Mouse (Mus musculus): ENCODE measurements around the gene Rimbp2. TPM values are rescaled to one million over a fixed set of nuclear protein-coding genes. Genes with fewer than 3 reads are reported as not detected.

The Rimbp2 gene
- total RNA-seq, 1 experiment, result 1.2 TPM

DNA sequence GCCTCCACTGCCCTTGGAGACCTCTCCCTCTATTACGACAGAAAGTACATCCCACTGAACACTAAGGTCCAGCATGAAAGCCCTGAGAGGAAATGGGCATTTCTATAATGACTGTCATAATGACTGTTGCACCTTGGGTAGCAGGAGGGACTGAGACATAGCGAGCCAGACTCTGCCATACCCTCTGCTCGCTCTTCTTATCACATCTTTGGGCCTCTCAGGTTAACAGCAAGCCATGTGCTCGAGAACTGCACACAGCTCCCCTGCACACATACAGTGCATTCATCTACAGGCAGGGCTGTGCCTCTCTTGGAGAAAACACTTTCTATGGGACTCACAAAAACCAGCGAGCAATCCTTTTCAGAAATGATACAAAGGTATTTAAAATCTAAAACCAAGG, 87.0 kb downstream of the Rimbp2 start:
- in situ Hi-C loops (cut with MboI; ENCODE audit: low sequenced_read_pairs in 2 of 2, unreplicated experiment in 2 of 2), result no loop called here
- H3K36me3 ChIP-seq (ENCODE audit: control insufficient read depth, insufficient read depth, low read length, poor library complexity, severe bottlenecking), result no peaks in the 10 kb centered on the region
- DNase-seq (ENCODE audit: low read depth, low spot score), result no peak
- H3K9ac ChIP-seq (ENCODE audit: insufficient read depth, low read depth, low read length, poor library complexity, severe bottlenecking), result no peak overlapping the region
- no peaks in the 10 kb centered on the region for H3K9me3 ChIP-seq (ENCODE audit: control insufficient read depth, insufficient read depth, low read depth, low read length)
- no peak for TF ChIP-seq HCFC1 (IDR thresholded peaks at IDR 0.05; ENCODE audit: borderline replicate concordance, insufficient read depth, low read length)
- TF ChIP-seq CHD2 (IDR thresholded peaks at IDR 0.05; ENCODE audit: low read depth, low read length), result no peak
- no peak for TF ChIP-seq ZNF384 (IDR thresholded peaks at IDR 0.05; ENCODE audit: low read depth, low read length)
- no peak for TF ChIP-seq MAFK (IDR thresholded peaks at IDR 0.05; ENCODE audit: insufficient read depth, low read depth, low read length)
- no peak for TF ChIP-seq ZC3H11A (IDR thresholded peaks at IDR 0.05; ENCODE audit: borderline replicate concordance, low read depth, low read length)
- no peaks in the 10 kb centered on the region for H3K4me1 ChIP-seq (ENCODE audit: control insufficient read depth in 2 of 2, insufficient read depth in 2 of 2, low read length in 2 of 2, poor library complexity in 1 of 2)
- H3K27ac ChIP-seq (ENCODE audit: insufficient read depth, low read depth, low read length, poor library complexity, severe bottlenecking), result no peak overlapping the region
- no peak overlapping the region for H3K4me3 ChIP-seq (ENCODE audit: insufficient read depth in 1 of 2, low read depth in 1 of 2, low read length in 2 of 2, poor library complexity in 1 of 2, severe bottlenecking in 1 of 2)

GRCm38 (mm10) chr5:128863497-128863896, 89.8 kb downstream of the Rimbp2 start:
- Histone ChIP-seq H3K9me3 (ENCODE audit: control insufficient read depth, insufficient read depth, low read depth, low read length) (no peaks in the 10 kb centered on the region), H3K9ac (ENCODE audit: insufficient read depth, low read depth, low read length, poor library complexity, severe bottlenecking) (no peak overlapping the region), H3K27ac (ENCODE audit: insufficient read depth, low read depth, low read length, poor library complexity, severe bottlenecking) (no peak overlapping the region), H3K36me3 (ENCODE audit: control insufficient read depth, insufficient read depth, low read length, poor library complexity, severe bottlenecking) (no peaks in the 10 kb centered on the region), H3K4me3 (ENCODE audit: insufficient read depth in 1 of 2, low read depth in 1 of 2, low read length in 2 of 2, poor library complexity in 1 of 2, severe bottlenecking in 1 of 2) (no peak overlapping the region), H3K4me1 (ENCODE audit: control insufficient read depth in 2 of 2, insufficient read depth in 2 of 2, low read length in 2 of 2, poor library complexity in 1 of 2) (no peaks in the 10 kb centered on the region)
- in situ Hi-C loops (cut with MboI; ENCODE audit: low sequenced_read_pairs in 2 of 2, unreplicated experiment in 2 of 2), result no loop called here
- DNase-seq (ENCODE audit: low read depth, low spot score), result no peak
- no peak for TF ChIP-seq ZC3H11A (IDR thresholded peaks at IDR 0.05; ENCODE audit: borderline replicate concordance, low read depth, low read length)
- TF ChIP-seq HCFC1 (IDR thresholded peaks at IDR 0.05; ENCODE audit: borderline replicate concordance, insufficient read depth, low read length), result no peak
- TF ChIP-seq CHD2 (IDR thresholded peaks at IDR 0.05; ENCODE audit: low read depth, low read length), result no peak
- no peak for TF ChIP-seq MAFK (IDR thresholded peaks at IDR 0.05; ENCODE audit: insufficient read depth, low read depth, low read length)
- TF ChIP-seq ZNF384 (IDR thresholded peaks at IDR 0.05; ENCODE audit: low read depth, low read length), result no peak

DNA sequence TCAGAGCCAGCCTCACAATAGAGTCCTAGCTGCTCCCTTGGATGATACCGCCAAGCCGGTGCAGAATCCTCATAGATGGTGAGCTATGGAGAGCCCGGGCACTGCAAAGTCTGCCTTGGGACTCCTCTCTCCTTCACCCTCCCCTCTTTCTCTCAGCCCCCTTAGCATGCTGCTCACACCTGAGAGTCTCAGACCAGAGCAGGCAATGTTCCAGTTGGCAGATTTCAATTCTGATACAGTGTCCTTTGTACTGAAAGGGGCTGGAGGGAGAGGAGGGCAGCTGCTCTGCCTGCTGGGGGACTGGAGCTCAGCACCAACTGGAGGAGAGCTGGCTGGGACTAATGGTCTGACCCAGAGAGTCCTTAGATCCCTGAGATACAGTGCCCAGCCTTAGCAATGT, 92.4 kb downstream of the Rimbp2 start:
- Histone ChIP-seq H3K9me3 (ENCODE audit: control insufficient read depth, insufficient read depth, low read depth, low read length) (no peaks in the 10 kb centered on the region), H3K9ac (ENCODE audit: insufficient read depth, low read depth, low read length, poor library complexity, severe bottlenecking) (no peak overlapping the region), H3K4me3 (ENCODE audit: insufficient read depth in 1 of 2, low read depth in 1 of 2, low read length in 2 of 2, poor library complexity in 1 of 2, severe bottlenecking in 1 of 2) (no peak overlapping the region), H3K27ac (ENCODE audit: insufficient read depth, low read depth, low read length, poor library complexity, severe bottlenecking) (no peak overlapping the region), H3K4me1 (ENCODE audit: control insufficient read depth in 2 of 2, insufficient read depth in 2 of 2, low read length in 2 of 2, poor library complexity in 1 of 2) (no peaks in the 10 kb centered on the region), H3K36me3 (ENCODE audit: control insufficient read depth, insufficient read depth, low read length, poor library complexity, severe bottlenecking) (no peaks in the 10 kb centered on the region)
- DNase-seq (ENCODE audit: low read depth, low spot score), result no peak
- in situ Hi-C loops (cut with MboI; ENCODE audit: low sequenced_read_pairs in 2 of 2, unreplicated experiment in 2 of 2), result no loop called here
- TF ChIP-seq CHD2 (IDR thresholded peaks at IDR 0.05; ENCODE audit: low read depth, low read length) (no peak), MAFK (IDR thresholded peaks at IDR 0.05; ENCODE audit: insufficient read depth, low read depth, low read length) (no peak), ZC3H11A (IDR thresholded peaks at IDR 0.05; ENCODE audit: borderline replicate concordance, low read depth, low read length) (no peak), HCFC1 (IDR thresholded peaks at IDR 0.05; ENCODE audit: borderline replicate concordance, insufficient read depth, low read length) (no peak), ZNF384 (IDR thresholded peaks at IDR 0.05; ENCODE audit: low read depth, low read length) (no peak)

DNA sequence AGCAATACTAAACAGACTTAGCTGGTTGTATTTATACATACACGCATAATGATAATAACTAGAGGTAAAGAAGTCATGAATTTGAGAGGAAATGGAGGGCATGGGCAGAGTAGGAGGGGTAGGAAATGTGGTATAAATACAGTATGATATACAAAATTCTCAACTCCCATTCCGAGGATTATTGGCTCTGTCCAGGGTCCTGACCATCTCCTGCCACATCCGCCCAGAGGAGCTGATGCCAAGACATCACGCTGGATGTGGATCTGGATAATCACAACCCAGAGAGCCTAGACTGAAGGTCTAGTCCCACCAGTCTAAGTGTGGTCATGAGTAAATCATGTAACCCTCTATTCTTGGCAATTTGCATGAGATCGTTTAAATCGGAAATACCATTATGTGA, 100.5 kb downstream of the Rimbp2 start:
- Histone ChIP-seq H3K4me3 (ENCODE audit: insufficient read depth in 1 of 2, low read depth in 1 of 2, low read length in 2 of 2, poor library complexity in 1 of 2, severe bottlenecking in 1 of 2) (no peak overlapping the region), H3K9me3 (ENCODE audit: control insufficient read depth, insufficient read depth, low read depth, low read length) (no peaks in the 10 kb centered on the region), H3K36me3 (ENCODE audit: control insufficient read depth, insufficient read depth, low read length, poor library complexity, severe bottlenecking) (no peaks in the 10 kb centered on the region), H3K4me1 (ENCODE audit: control insufficient read depth in 2 of 2, insufficient read depth in 2 of 2, low read length in 2 of 2, poor library complexity in 1 of 2) (no peaks in the 10 kb centered on the region), H3K9ac (ENCODE audit: insufficient read depth, low read depth, low read length, poor library complexity, severe bottlenecking) (no peak overlapping the region), H3K27ac (ENCODE audit: insufficient read depth, low read depth, low read length, poor library complexity, severe bottlenecking) (no peak overlapping the region)
- in situ Hi-C loops (cut with MboI; ENCODE audit: low sequenced_read_pairs in 2 of 2, unreplicated experiment in 2 of 2), result no loop called here
- TF ChIP-seq ZC3H11A (IDR thresholded peaks at IDR 0.05; ENCODE audit: borderline replicate concordance, low read depth, low read length) (no peak), MAFK (IDR thresholded peaks at IDR 0.05; ENCODE audit: insufficient read depth, low read depth, low read length) (no peak), CHD2 (IDR thresholded peaks at IDR 0.05; ENCODE audit: low read depth, low read length) (no peak), HCFC1 (IDR thresholded peaks at IDR 0.05; ENCODE audit: borderline replicate concordance, insufficient read depth, low read length) (no peak), ZNF384 (IDR thresholded peaks at IDR 0.05; ENCODE audit: low read depth, low read length) (no peak)
- DNase-seq (ENCODE audit: low read depth, low spot score), result peak; percentile 7

DNA sequence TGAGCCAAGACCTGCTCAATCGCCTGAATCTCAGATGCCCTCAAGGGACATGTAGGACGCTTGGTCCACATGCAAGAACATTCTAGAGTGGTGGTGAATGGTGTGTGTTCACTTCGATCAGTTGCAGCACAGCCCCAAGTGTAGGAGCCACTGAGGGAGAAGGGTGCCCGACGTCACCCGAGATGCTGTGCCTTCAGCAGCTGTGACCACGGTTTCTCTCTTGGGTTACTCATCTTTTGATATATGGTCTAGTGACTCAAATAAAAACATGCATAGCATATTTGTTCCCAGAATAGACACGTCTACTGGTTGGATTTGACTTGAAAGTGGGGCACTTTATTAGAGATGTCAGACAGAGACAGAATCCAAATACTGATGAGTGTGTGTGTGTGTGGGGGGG, 105.5 kb downstream of the Rimbp2 start:
- no peaks in the 10 kb centered on the region for H3K36me3 ChIP-seq (ENCODE audit: control insufficient read depth, insufficient read depth, low read length, poor library complexity, severe bottlenecking)
- H3K9ac ChIP-seq (ENCODE audit: insufficient read depth, low read depth, low read length, poor library complexity, severe bottlenecking), result no peak overlapping the region
- no peak for TF ChIP-seq HCFC1 (IDR thresholded peaks at IDR 0.05; ENCODE audit: borderline replicate concordance, insufficient read depth, low read length)
- TF ChIP-seq CHD2 (IDR thresholded peaks at IDR 0.05; ENCODE audit: low read depth, low read length), result no peak
- no peak for TF ChIP-seq ZNF384 (IDR thresholded peaks at IDR 0.05; ENCODE audit: low read depth, low read length)
- TF ChIP-seq ZC3H11A (IDR thresholded peaks at IDR 0.05; ENCODE audit: borderline replicate concordance, low read depth, low read length), result no peak
- no peak for TF ChIP-seq MAFK (IDR thresholded peaks at IDR 0.05; ENCODE audit: insufficient read depth, low read depth, low read length)
- no peak for DNase-seq (ENCODE audit: low read depth, low spot score)
- H3K4me3 ChIP-seq (ENCODE audit: insufficient read depth in 1 of 2, low read depth in 1 of 2, low read length in 2 of 2, poor library complexity in 1 of 2, severe bottlenecking in 1 of 2), result no peak overlapping the region
- H3K9me3 ChIP-seq (ENCODE audit: control insufficient read depth, insufficient read depth, low read depth, low read length), result no peaks in the 10 kb centered on the region
- H3K4me1 ChIP-seq (ENCODE audit: control insufficient read depth in 2 of 2, insufficient read depth in 2 of 2, low read length in 2 of 2, poor library complexity in 1 of 2), result no peaks in the 10 kb centered on the region
- no peak overlapping the region for H3K27ac ChIP-seq (ENCODE audit: insufficient read depth, low read depth, low read length, poor library complexity, severe bottlenecking)
- in situ Hi-C loops (cut with MboI; ENCODE audit: low sequenced_read_pairs in 2 of 2, unreplicated experiment in 2 of 2), result no loop called here

Data from ES-E14 (cell line).